Mouse (Mus musculus) cerebellum, postnatal 25 days (tissue): ENCODE results near the gene Elk3.

ENCODE experiments used
- DNase-seq, 2 experiments: peaks; one replicate each; pipeline ENCODE4 v3.0.0; 2021; ENCODE audit warnings: mixed read lengths in 2 of 2

The Elk3 gene

DNA sequence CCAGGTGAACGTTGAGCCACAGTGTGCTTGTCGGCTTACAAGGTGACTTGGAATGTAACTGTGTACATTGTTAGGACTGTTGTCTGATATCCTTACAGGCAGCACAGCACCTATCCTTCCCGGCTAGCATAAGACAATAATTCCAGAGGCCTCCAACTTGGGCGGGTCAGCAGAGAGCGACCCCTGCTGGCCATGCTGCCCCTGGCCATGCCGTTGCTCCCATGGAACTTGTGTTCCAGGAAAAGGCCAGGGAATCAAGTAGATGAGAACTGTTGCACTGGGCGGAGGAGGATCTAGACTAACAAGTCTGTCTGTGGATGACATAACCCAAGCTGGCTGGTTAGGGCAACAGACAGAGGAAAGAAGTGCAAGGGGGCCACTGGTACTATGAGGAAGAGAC lies 19.6 kb downstream of the Elk3 start:
- peak; percentile 80 to 83 for DNase-seq

- DNase-seq, result no peak
These were observed 21.5 kb downstream of the Elk3 start for GRCm38 (mm10) chr10:93289404-93289803.

- peak in 1 of 2 experiments; percentile 62 for DNase-seq
These were observed 22.6 kb downstream of the Elk3 start for GRCm38 (mm10) chr10:93288336-93288735.

DNA sequence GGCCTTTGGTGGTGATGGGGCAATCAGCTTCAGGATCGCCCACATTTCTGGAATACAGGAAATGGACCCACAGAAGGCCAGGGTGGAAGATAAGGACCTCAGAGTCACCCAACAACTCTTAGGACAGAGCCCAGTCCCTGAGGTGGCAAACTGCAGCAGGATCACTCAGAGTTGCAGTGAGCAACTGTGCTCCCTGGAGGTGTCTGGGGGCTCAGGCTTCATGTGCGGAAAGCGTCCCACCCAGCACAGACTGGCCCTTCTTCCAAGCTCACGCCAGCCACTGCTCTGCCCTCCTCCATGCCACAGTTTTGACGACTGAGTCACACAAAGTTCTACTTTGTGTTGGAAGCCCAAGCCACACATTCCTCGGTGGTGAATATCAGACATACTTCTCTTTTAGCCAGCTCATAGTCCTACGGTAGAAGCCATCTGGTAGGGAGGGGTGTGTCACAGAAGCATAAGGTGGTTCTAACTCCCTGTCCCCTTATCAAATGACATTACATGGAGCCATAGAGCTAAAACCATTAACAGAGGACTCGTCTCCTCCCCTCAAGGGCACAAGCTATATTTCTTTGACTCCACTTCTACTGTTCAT lies 23.3 kb downstream of the Elk3 start:
- no peak for DNase-seq

GRCm38 (mm10) chr10:93285489-93285888 lies 25.4 kb downstream of the Elk3 start:
- no peak for DNase-seq

DNA sequence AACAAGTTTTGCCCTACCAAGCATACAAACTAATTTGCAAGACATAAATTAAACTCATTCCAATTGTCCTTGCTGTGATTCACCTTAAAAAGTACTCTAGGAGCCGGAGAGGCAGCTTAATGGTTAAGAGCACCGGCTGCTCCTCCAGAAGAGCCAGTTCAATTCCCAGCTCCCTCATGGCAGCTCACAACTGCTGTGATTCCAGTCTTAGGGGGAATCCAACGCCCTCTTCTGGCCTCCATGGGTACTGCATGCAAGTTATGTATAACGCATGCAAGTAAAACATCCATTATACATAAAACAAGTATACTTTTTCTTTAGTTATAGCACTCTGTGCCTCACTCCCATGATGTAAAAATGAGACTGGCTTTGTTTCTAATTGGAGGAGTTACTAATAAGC lies 27.7 kb downstream of the Elk3 start:
- peak in 1 of 2 experiments; percentile 51 for DNase-seq

DNA sequence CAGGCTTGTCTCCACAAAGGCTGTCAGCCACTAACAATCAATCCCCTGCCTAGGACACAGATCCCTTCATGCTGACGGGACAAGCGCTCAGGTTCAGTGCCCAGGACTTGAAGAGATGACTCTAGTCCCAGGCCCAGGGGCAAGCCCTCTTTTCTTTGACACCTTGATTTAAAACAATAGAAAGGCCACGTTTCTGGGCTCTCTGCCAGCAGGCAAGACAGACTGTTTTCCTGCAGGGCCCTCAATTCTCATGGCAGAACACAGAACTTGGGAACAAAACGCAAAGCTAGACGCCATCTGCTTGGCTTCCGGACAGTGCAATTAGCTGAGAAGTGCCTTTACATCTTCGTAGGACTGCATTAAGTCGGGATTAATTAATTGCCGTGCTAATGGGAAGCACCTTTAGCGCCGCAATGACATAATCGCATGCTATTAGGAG lies 28.4 kb downstream of the Elk3 start:
- peak; percentile 74 to 80 for DNase-seq

GRCm38 (mm10) chr10:93281092-93281491 lies 29.8 kb downstream of the Elk3 start:
- no peak for DNase-seq

- DNase-seq, result peak; percentile 42 to 54
These were observed 30.3 kb downstream of the Elk3 start for GRCm38 (mm10) chr10:93280586-93280985.

GRCm38 (mm10) chr10:93279062-93279461 lies 31.9 kb downstream of the Elk3 start:
- no peak for DNase-seq

GRCm38 (mm10) chr10:93278361-93278760 lies 32.6 kb downstream of the Elk3 start:
- no peak for DNase-seq

GRCm38 (mm10) chr10:93276857-93277256 lies 34.1 kb downstream of the Elk3 start:
- peak; percentile 80 to 81 for DNase-seq

GRCm38 (mm10) chr10:93276349-93276763 lies 34.6 kb downstream of the Elk3 start:
- DNase-seq, result peak; percentile 95 to 96

DNA sequence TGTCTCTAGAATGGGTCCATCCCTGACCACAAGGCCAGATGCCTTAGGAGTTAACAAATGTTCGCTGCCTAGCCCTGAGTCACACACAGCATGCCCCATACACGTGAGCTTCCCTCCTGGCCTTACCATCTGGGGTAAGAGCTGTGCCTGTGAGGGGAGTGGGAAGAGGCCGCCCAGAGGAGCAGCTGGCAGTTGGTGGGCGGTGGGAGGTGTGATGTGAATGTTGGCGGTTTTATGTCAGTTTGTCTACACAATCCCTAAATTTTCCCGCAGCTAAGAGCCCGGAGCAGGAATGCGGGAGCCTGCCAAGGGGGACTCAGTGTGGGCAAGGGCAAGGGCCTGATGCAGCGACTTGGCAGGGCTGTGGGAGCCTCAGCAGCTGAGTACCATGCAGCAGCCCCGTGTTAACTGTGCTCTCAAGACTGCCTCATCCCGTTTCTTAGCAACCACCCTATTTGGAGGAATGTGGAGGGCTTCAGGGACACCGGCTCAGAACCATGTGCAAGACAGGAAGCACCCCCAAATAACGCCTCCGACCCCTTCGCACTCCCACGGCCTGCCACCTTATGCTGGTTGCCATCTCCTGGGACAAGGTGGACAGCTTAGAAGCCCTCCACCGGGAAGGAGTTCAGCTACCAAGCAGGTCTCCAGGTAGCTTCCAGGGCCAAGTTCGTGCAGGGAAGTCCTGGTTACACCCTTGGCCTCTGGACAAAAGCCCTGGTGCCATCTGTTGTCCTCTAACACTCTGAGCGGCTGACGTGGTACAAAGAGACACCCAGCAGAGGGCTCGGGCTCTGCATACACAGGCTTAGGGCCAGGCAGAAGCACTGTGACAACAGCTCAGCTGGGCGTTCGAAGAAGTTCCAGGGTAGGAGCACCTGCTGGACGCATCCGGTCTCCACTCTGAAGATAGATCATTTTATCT lies 35.5 kb downstream of the Elk3 start:
- DNase-seq, result peak; percentile 95

DNA sequence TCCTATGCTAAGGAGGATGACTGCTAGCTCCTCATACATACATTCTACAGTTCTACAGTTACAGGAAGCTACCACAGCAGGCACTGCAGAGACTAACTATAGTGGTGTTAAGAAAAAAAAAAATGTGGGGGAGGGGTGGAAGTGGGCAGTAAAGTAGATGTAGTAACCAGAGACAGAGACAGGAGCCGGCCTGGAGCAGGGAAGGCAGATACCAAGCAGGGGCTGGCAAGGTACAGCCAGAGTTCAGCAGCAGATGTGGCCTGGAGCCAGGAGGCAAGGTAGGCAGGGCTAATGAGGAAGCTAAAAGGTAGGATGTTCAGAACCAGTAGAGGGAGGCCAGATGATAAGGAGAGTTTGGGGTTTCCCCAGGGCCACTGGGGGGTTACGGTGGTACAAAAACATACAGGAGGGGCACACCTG lies 36.6 kb downstream of the Elk3 start:
- DNase-seq, result peak in 1 of 2 experiments; percentile 51

DNA sequence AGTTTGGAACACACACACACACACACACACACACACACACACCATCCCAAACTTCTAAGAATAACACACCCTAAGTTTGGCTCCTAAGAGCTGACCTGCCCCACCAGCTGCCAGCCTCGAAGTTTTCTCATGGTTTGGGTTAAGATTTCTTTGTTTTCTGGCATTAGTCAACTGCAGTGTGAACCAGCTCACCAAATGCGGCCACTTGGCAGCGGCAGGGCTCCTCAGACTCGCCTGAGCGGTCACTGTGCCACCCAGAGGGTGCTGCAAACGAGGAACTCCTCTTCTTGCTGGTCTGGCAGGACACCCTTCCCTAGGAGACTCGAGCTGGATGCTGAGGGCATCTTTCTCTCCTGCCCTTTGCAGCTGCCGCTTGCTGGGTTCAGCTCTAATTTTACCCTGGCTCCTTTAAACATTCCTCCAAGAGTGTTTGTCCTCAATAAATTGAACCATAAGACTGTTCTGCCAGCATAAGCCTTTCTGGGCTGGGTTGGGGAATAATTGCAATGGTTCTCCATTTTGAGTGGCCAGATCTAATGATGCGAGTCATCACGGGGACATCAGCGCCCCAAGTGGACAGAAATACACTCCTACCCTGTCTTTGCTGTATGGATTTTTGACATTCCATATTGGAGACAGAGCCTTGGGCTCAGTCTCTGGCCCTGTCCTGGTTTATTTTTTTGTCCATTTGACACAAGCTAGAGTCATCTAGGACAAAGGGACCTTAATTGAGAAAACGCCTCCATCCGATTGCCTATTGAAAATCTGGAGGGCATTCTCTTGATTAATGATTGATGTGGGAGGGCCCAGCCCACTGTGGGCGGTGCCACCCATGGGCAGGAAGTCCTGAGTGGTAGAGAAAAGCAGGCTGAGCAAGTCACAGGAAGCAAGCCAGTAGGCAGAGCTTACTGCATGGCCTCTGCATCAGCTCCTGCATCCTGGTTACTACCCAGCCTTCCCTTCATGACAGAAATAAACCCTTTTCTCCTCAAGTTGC lies 37.7 kb downstream of the Elk3 start:
- DNase-seq, result peak; percentile 61 to 74

GRCm38 (mm10) chr10:93271831-93272230 lies 39.1 kb downstream of the Elk3 start:
- no peak for DNase-seq

DNA sequence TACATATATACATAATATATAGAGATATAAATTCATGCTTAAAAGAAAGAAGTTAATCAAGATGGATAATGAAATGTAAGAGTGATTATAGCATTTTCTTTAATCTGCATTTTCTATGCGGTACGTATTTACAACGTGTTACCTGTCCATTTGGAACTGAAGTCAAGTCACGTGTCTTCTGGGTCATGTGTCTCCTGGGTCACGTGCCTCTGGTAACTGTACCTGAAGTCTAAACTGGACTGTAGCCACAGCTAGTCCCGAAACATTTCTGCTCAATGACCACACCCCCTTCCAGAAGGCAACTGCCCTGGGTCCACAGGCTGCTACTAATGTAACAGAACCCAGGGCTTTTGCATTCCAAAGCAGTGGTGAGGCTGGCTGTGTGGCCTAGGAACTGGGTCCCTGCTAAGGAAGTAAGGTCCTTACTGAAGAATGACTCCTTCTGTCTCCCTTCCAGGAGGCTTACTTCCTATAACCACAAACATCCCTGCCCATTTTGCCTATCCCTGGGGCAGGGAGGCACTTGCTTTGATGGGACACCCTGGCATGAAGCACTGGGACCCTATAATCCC lies 40.0 kb downstream of the Elk3 start:
- no peak for DNase-seq

GRCm38 (mm10) chr10:93269744-93270143 lies 41.2 kb downstream of the Elk3 start:
- DNase-seq, result no peak

- no peak for DNase-seq
These were observed 42.6 kb downstream of the Elk3 start for GRCm38 (mm10) chr10:93268339-93268738.

DNA sequence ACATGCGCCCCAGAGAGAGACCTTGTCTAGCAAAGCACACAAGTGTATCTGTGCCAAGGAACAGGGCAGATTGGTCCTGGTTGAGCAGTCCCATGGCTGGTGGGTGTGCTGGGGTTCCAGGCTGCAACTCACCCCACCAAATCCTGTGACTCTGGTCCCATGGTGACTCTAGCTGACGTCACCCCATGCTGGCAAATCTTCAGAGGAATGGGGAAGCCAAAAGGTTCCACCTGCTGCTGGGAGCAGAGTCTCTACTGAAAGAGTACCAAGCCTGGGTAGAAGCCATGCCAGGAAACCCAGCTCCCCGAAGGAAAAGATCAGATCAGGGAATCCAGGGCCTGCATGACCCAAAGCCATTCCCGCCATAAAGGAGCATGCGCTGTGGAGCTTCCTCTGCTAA lies 43.4 kb downstream of the Elk3 start:
- DNase-seq, result peak; percentile 58 to 71

DNA sequence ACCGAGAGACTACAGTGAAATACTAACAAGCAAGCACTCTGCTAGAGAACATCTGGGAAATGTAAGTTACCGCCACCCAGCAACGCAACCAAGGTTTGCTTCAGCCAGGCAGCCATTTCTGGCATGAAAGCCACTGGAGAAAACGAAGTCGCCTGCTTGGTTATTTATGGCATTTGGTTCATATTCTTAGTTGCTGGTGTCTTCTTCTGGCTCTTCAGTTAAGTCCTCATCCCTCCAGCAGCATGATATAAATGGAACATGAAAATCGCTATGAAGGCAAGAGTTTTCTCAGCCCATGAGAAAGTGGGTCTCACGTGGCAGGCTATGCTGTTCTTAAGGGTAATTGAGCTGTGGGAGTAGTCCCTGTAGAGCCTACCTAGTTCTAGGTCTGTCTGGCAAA lies 44.4 kb downstream of the Elk3 start:
- DNase-seq, result no peak
